Mouse (Mus musculus) gastrocnemius, adult 2 months (tissue): ENCODE data around the gene Spsb4. TPM values are rescaled to one million over a fixed set of nuclear protein-coding genes. Genes with fewer than 3 reads are reported as not detected.
"Not testable (repeated sequence)": the region's sequence is repeated elsewhere in the genome, so short reads cannot be mapped to it uniquely, and the experiment has no call there.

Experiments
- DNase-seq: peaks from one replicate; pipeline ENCODE4 v3.0.0; 2022
- H3K27ac ChIP-seq: fragments of 200-600 bp; 2 replicates; pipeline ENCODE4 v1.8.1; 2022; ENCODE audit warnings: mild to moderate bottlenecking
- H3K4me3 ChIP-seq: fragments of 200-600 bp; 2 replicates; pipeline ENCODE4 v1.8.1; 2022; ENCODE audit warnings: mild to moderate bottlenecking, moderate library complexity
- CTCF ChIP-seq: fragments of 200-600 bp; IDR thresholded peaks from 2 replicates; pipeline ENCODE4 v1.8.1; 2022; ENCODE audit warnings: antibody characterized with exemption, mild to moderate bottlenecking, moderate library complexity
- intact Hi-C: fragments of 180-260 bp; cut with DNase I; formaldehyde crosslinking; loops from one replicate; pipeline ENCODE4 v1.15.1; 2025
- total RNA-seq, 2 experiments: library from RNA; stranded (reverse); gene quantifications; 2 replicates each; pipeline ENCODE4 v1.2.3; 2021

Gene Spsb4
- total RNA-seq, 2 experiments from 2014 or later = 0.94 to 2.3 TPM

GRCm38 (mm10) chr9:96953443-96953842 is 65.2 kb downstream of the Spsb4 start:
- intact Hi-C loops = no loop called here
- no peak for TF ChIP-seq CTCF
- Histone ChIP-seq H3K27ac (peak overlapping the region; percentile 38), H3K4me3 (no peak overlapping the region)
- DNase-seq = no peak

- no peak for TF ChIP-seq CTCF
- DNase-seq = no peak
- intact Hi-C loops = no loop called here
- no peak overlapping the region for H3K4me3 ChIP-seq
- 0 out of 2 replicates have a peak overlapping the region, but pooled peaks have one; percentile 38 for H3K27ac ChIP-seq
Measured at GRCm38 (mm10) chr9:96952310-96952975, 66.2 kb downstream of the Spsb4 start.

GRCm38 (mm10) chr9:96949551-96949950 is 69.1 kb downstream of the Spsb4 start:
- intact Hi-C loops = no loop called here
- no peak overlapping the region for H3K27ac ChIP-seq

GRCm38 (mm10) chr9:96948546-96948945 is 70.1 kb downstream of the Spsb4 start:
- DNase-seq = no peak
- Histone ChIP-seq H3K4me3 (no peak overlapping the region), H3K27ac (no peak overlapping the region)
- intact Hi-C loops = no loop called here
- TF ChIP-seq CTCF = no peak

More at GRCm38 (mm10) chr9:96949551-96949950, 69.1 kb downstream of the Spsb4 start:
- DNase-seq = no peak
- no peak for TF ChIP-seq CTCF
- no peak overlapping the region for H3K4me3 ChIP-seq

- intact Hi-C loops = no loop called here
- no peak for TF ChIP-seq CTCF
- Histone ChIP-seq H3K27ac (no peak overlapping the region), H3K4me3 (no peak overlapping the region)
- no peak for DNase-seq
Measured at GRCm38 (mm10) chr9:96947171-96947570, 71.5 kb downstream of the Spsb4 start.

- no peak for DNase-seq
- intact Hi-C loops = no loop called here
- TF ChIP-seq CTCF = no peak
- Histone ChIP-seq H3K4me3 (no peak overlapping the region), H3K27ac (no peak overlapping the region)
Measured at GRCm38 (mm10) chr9:96944517-96944916, 74.1 kb downstream of the Spsb4 start.

- H3K4me3 ChIP-seq = no peak overlapping the region
- no peak for TF ChIP-seq CTCF
- no peak overlapping the region for H3K27ac ChIP-seq
- intact Hi-C loops = no loop called here
- DNase-seq = no peak
Measured at GRCm38 (mm10) chr9:96942975-96943374, 75.7 kb downstream of the Spsb4 start.

GRCm38 (mm10) chr9:96938887-96939286 is 79.8 kb downstream of the Spsb4 start:
- TF ChIP-seq CTCF = no peak
- no peak overlapping the region for H3K27ac ChIP-seq
- intact Hi-C loops = no loop called here
- H3K4me3 ChIP-seq = no peak overlapping the region
- no peak for DNase-seq

GRCm38 (mm10) chr9:96936427-96936826 is 82.2 kb downstream of the Spsb4 start:
- H3K4me3 ChIP-seq, H3K27ac ChIP-seq, DNase-seq, intact Hi-C loops: not testable (repeated sequence)

GRCm38 (mm10) chr9:96935556-96936300 is 82.9 kb downstream of the Spsb4 start:
- Histone ChIP-seq H3K4me3 (no peak overlapping the region), H3K27ac (no peak overlapping the region)
- DNase-seq = no peak
- intact Hi-C loops = no loop called here
- no peak for TF ChIP-seq CTCF

GRCm38 (mm10) chr9:96934816-96935215 is 83.8 kb downstream of the Spsb4 start:
- intact Hi-C loops = no loop called here
- H3K27ac ChIP-seq = no peak overlapping the region
- no peak overlapping the region for H3K4me3 ChIP-seq
- no peak for TF ChIP-seq CTCF
- no peak for DNase-seq

GRCm38 (mm10) chr9:96932751-96933150 is 85.9 kb downstream of the Spsb4 start:
- no peak for DNase-seq
- intact Hi-C loops = no loop called here
- no peak overlapping the region for H3K27ac ChIP-seq
- no peak overlapping the region for H3K4me3 ChIP-seq
- TF ChIP-seq CTCF = no peak

- intact Hi-C loops = no loop called here
- DNase-seq = no peak
- no peak for TF ChIP-seq CTCF
- no peak overlapping the region for H3K4me3 ChIP-seq
- H3K27ac ChIP-seq = no peak overlapping the region
Measured at GRCm38 (mm10) chr9:96923577-96924316, 94.9 kb downstream of the Spsb4 start.
